Mouse (Mus musculus) CH12.LX (cell line): ENCODE results near the gene Borcs6.

Source experiments
- CHD1 ChIP-seq: IDR thresholded peaks from 2 replicates; pipeline ENCODE4 v1.6.1; 2012; ENCODE audit warnings: low read depth, low read length, improper control_type of control experiment, inconsistent platforms
- CHD2 ChIP-seq: IDR thresholded peaks from 2 replicates; pipeline ENCODE4 v1.6.1; 2011; ENCODE audit warnings: low read length, improper control_type of control experiment
- CTCF ChIP-seq, 2 experiments: IDR thresholded peaks in 1 of 2; conservative IDR thresholded peaks in 1 of 2; 2 replicates each; pipeline ENCODE4 v1.5.1; 2011 to 2012; ENCODE audit warnings: low read depth in 2 of 2, low read length in 2 of 2, improper control_type of control experiment in 1 of 2, inconsistent platforms in 1 of 2, mild to moderate bottlenecking in 1 of 2, moderate library complexity in 1 of 2
- E2F4 ChIP-seq: IDR thresholded peaks from 2 replicates; pipeline ENCODE4 v1.6.1; 2011; ENCODE audit warnings: low read depth, low read length, improper control_type of control experiment; ENCODE audit not compliant: insufficient replicate concordance
- GABPA ChIP-seq: IDR thresholded peaks from 2 replicates; pipeline ENCODE4 v1.6.1; 2012; ENCODE audit warnings: low read depth, low read length, improper control_type of control experiment, inconsistent platforms; ENCODE audit not compliant: insufficient replicate concordance
- HCFC1 ChIP-seq: IDR thresholded peaks from 2 replicates; pipeline ENCODE4 v1.6.1; 2012; ENCODE audit warnings: low read depth, mild to moderate bottlenecking, inconsistent platforms, low read length, improper control_type of control experiment
- MAFK ChIP-seq: IDR thresholded peaks from 2 replicates; pipeline ENCODE4 v1.6.1; 2011; ENCODE audit warnings: low read length, improper control_type of control experiment; ENCODE audit not compliant: insufficient replicate concordance
- PAX5 ChIP-seq: IDR thresholded peaks from 2 replicates; pipeline ENCODE4 v1.6.1; 2012; ENCODE audit warnings: low read length, inconsistent platforms, mixed read lengths
- POLR2A ChIP-seq: IDR thresholded peaks from 2 replicates; pipeline ENCODE4 v1.6.1; 2011; ENCODE audit warnings: low read depth, mild to moderate bottlenecking, improper control_type of control experiment, low read length
- RCOR1 ChIP-seq: conservative IDR thresholded peaks from 2 replicates; pipeline ENCODE4 v1.6.1; 2012; ENCODE audit warnings: low read depth, mild to moderate bottlenecking, inconsistent platforms, low read length, improper control_type of control experiment
- TBP ChIP-seq: conservative IDR thresholded peaks from 2 replicates; pipeline ENCODE4 v1.6.1; 2011; ENCODE audit warnings: low read depth, low read length, improper control_type of control experiment
- ZC3H11A ChIP-seq: IDR thresholded peaks from 2 replicates; pipeline ENCODE4 v1.6.1; 2012; ENCODE audit warnings: low read depth, mild to moderate bottlenecking, inconsistent platforms, low read length, improper control_type of control experiment

DNA sequence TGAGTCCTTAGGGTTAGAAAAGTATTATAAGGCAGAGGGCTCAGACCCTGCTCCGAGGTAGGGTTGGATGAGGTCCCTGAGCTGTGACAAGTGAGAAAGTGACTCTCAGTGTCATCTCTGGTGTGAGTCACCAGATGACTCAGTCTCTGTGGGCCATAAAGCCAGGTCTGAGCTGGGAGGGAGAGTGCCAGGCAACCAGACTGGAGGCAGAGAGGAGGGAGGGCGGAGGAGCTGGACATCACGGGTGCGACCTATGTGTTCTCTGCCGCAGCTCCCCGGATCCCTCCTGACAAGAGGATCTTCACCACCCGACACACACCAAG is 42.8 kb downstream of the Borcs6 start:
- TF ChIP-seq POLR2A (0 out of 2 replicates have a peak, but pooled peaks have one; percentile 9), CTCF (conservative IDR thresholded peaks at IDR 0.05 in 1 of 2, IDR thresholded peaks at IDR 0.05 in 1 of 2; ENCODE audit: low read depth in 2 of 2, low read length in 2 of 2) (no peak), GABPA (no peak), ZC3H11A (no peak), E2F4 (no peak), PAX5 (no peak), CHD1 (no peak), CHD2 (no peak), TBP (no peak), RCOR1 (no peak), HCFC1 (no peak), MAFK (no peak)
